Mouse (Mus musculus) thymus, postnatal 36 days (tissue): ENCODE data around the gene Epha4.

Experiments used
- DNase-seq, 2 experiments: peaks; one replicate each; pipeline ENCODE4 v3.0.0; 2022; ENCODE audit warnings: mixed read lengths in 2 of 2

Gene Epha4

DNA sequence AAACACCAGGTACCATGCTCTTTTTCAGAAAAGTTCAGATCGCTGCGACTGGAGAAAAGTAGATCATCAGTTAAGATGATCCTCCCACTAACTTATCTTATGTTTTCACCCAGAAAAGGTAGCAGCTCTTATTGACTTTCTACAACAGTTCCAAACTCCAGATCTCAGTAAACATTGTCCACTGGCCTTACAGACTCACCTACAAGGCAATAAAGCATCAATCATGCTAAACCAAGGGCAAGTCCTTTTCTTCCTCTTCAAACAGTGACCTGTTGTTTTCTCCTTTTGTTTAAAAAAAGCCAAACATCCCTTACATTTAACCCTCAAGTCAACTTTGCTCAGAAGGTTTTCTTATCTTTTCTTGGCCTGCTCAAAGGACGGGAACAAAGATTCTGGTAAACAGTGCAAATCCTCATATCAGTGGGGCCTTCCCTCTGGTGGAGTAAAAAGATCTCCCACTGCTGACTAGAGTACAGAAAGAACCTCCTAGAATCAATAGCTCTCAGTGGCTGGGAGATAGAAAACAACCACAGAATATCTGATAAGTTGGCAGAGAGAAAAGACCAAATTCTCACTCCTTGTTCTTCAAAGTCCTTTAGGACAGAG lies 39.0 kb downstream of the Epha4 start:
- DNase-seq = no peak

GRCm38 (mm10) chr1:77473446-77474376 lies 41.2 kb downstream of the Epha4 start:
- DNase-seq = no peak

- no peak for DNase-seq
Measured at GRCm38 (mm10) chr1:77472566-77472965, 42.3 kb downstream of the Epha4 start.

DNA sequence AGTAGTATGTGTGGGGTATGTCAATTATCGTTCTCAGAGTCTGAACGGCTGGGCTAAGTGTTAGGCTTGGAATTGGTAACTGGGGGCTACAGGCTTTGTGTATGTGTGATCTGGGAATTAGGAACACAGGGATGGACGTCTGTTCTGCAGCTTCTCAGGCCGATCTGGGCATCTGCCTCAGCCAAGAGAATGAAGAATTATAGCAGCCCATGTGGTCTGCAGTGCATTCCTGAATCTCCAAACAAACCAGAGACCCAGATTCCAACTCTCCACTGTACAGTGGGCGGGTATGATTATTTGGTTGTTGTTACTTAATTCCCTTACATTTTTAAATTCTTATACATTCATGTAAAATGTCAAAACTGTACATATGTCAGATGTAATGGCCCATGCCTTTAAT lies 43.4 kb downstream of the Epha4 start:
- no peak for DNase-seq

DNA sequence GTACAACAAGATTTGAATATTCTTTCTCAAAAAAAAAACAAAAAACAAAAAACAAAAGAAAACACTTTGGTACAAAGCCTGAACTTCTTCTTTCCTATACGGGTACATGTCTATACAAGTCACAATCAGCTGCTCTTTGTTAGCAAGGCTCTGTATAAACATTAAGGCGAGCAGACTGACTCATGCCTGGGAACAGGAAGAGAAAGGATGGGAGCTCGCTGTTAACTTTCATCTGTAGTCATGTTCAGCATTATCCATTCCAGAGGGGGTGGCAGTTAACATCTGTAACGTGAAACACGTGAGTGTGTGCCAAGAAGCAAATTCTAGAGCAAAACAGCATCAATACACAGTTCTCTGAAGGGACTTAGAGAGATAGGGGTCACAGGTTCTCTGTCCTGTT lies 43.9 kb downstream of the Epha4 start:
- DNase-seq = no peak

DNA sequence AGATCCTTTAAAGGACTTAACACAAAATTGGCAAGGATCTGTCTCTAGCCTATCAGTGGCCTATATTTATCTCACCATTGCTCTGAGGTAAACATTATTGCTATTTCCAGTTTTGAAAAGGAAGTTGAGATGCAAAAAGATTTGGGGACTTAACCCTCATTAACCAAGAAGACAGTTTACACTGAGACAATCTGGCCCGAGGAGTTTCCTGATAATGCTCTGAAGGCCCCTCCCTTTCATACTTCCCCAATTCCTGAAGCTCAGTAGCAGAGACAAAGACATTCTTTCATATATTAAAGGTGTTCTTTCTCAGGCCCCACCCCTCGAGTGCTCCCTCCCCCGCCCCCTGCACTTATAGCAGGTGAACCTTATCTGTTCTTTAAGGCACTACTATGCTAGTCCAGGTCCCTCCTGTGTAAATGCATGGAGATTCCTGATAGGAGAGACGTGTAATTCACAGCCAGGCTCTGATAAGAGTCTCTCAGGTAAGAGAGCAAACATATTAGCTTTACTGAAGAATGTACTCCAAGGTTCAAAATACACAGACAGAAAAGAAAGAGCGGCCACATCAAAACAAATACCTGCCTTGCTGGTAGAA lies 46.1 kb downstream of the Epha4 start:
- no peak for DNase-seq

DNA sequence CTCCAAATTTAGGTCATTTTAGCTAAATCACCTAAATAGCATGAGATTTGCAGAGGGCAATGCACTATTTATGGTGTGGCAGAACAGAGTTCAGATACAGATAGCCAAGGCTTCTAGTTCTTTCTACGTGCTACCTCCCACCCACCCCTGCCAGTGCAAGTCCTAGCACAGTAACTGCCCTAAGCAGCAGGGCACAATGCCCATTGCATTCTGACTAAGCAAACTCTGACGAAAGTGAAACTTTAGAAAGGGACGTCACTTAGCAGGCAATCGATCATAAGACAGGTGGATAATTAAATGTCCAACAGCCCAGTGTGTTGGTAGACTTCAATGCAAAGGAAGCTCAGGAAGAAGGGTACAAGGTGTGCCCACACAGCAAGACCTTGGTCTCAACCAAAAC lies 49.4 kb downstream of the Epha4 start:
- no peak for DNase-seq

GRCm38 (mm10) chr1:77464108-77464507 lies 50.8 kb downstream of the Epha4 start:
- DNase-seq = no peak

- no peak for DNase-seq
Measured at GRCm38 (mm10) chr1:77461877-77462615, 52.8 kb downstream of the Epha4 start.

DNA sequence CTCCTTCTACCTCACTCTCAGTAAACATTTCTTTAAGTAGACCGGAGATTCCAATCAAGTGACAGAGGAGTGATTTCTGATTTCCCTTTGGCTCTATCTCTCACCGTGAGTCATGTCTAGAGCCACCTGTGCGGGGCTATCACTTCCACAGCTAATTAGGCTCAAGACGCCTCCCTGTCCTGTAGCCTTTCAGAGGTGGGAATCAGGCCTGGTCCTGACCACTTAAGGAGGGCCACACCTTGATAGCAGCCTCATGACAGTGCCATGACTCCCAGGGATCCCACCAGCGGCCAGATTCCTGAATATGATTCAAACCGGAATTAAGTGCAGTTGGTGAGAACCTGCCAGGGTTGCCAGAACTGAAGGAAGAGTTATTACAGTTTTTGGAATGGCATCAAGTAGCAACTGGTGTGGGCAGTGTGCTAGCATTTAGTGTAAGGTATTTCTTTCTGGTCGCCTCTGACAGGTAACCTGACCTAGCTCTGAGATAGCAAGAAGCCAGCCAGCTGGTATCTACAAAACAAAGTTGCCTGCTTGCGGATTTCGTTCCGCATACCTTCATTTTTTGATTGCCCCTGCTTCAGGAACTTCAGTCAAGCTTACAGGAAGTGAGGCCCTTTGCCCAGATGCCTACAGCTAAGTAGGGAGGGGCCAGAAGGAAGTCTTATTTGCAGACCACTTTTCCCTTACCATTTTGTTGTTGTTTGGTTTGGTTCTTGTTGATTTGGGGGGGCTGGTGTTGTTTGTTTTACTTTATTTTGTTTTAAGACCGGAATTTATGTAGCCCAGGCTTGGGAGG lies 53.9 kb downstream of the Epha4 start:
- no peak for DNase-seq

DNA sequence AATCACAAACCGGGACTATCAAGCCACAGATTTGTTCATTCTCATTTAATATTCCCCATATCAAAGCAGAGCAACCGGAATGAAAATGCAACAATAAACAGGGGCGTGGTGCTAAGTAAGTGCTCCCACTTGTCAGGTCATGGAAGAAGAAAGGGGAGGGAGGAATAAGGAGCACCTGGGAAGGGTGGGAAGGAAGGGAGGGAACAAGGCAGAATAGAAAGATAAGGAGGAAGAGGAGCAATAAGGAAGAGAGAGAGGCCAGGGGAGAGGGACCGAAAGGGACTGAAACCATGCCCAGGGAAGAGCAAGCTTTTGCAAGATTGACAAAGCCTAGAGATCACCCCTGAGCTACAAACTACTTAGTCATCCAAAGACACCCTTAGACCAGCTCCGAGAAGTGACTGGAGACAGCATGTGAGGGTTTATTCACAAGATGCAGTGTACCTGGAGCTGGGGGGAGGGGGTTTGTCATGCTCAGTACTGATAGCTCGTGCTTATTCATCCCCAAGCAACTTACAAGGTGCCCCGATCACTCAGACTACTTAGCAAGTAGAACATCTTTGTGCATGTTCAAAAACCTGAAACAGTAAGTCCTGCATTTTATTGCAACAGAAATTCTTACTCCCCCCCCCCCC lies 56.0 kb downstream of the Epha4 start:
- no peak for DNase-seq

DNA sequence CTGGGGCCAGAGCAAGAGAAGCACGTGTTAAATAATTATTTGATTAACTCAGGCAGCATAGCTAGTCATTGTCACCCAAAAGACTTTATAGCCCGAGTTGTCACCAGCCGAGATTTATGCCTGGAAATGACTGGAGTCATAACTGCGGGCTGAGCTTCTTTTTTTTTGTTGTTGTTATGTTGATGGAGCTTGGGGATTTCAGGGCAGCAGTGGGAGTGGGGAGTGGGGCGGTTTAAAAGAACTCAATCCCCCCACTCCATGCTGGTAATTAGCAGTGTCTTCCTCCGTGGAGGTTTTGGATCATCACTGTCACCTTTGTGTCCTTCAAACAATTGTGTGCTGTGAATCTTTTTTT lies 57.5 kb downstream of the Epha4 start:
- no peak for DNase-seq

- DNase-seq = no peak
Measured at GRCm38 (mm10) chr1:77456695-77457445, 58.0 kb downstream of the Epha4 start.

DNA sequence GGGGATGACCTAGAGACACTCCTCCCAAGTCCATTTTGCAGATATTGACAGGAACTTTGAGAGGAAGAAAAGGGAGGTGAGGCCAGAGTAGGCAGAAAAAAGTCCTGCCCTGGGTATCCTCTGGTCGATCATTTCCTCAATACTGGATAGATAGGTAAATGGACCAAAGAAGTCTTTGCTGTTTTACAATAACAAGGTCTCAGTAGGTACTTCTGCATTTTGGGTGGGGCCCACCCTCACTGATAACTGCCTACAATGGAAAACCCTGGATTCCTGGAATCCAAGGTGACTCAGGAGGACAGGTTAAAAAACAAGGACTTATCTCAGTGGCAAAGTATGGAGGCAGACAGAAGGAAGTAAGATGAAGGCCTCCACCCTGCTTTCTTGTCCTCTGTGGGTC lies 61.1 kb downstream of the Epha4 start:
- DNase-seq = no peak

DNA sequence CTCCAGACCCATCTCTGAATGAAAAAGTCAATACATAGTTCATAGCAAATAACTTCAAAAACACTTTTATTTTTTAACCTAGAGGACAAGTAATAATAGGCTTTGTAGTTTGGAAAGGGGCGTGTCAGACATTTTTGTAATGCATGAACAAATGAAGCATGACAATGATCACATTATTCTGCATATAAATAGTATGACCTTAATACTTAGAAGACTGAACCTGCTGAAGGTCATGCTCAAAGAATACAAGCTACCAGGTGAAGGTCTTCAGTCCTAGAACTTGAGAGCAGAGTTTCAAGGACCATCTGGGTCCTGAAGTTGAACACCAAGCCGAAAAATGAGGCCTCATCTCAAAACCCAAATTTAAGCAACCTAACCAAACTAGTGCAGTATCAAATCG lies 62.2 kb downstream of the Epha4 start:
- no peak for DNase-seq

DNA sequence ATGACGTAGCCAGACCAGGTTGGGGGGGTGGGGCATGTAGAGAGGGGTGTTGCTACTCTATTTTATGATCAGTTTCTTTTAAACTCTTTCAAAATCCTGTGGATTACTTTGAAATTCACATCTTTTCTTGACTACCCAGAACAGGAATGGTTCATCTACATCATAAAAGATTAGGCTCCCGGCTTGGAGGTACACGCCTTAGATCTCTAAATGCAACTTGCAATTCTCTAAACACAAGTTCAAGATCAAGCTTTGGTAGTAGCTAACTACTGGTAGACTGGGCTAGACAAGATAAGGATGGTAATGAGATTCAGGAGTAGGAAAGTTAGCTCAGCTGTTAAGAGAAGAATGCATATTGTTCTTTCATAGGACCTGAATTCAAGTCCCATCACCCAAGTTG lies 63.3 kb downstream of the Epha4 start:
- DNase-seq = no peak

- no peak for DNase-seq
Measured at GRCm38 (mm10) chr1:77450201-77450600, 64.7 kb downstream of the Epha4 start.

- DNase-seq = no peak
Measured at GRCm38 (mm10) chr1:77447061-77447614, 67.8 kb downstream of the Epha4 start.

- DNase-seq = no peak
Measured at GRCm38 (mm10) chr1:77446438-77446837, 68.5 kb downstream of the Epha4 start.

DNA sequence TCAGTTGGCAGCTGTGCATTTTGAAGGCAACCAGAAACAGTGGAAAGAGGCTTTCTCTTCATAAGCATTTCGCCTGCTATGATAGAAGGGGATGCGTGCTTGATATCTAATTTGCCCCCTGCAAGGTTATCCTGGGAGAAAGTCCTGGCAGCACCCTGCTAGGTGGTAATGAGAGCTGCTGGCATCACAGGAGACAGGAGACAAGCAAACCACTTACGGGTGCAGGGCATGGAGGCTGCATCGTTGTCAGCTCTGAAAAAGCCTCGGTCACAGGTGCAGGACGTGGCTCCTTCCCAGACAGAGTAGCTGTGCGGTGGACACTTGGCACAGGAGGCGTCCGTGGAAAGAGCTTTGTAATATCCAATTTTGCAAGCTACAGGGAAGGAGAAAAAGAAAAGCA lies 70.2 kb downstream of the Epha4 start:
- DNase-seq = no peak

DNA sequence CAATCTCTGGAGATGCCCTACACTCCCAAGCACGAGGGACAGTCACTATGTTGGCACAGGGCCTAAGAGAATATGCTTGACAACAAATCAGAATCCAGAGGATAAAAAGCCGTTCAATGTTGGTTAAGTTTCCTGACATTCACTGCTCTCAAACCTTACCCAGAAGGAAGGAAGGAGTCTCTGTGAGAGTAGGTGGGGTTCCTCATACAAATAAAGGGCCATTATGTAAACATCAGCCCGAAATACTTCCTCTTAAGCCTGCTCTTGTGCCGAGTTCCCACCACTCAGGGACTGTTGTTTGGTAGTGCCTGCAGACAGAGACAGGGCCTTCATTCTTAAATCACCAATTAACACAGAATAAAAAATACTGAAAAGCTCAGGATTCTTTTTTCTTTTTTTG lies 72.9 kb downstream of the Epha4 start:
- no peak for DNase-seq
